ENCODE assay signal across 8 mouse cellular contexts in genomic region chr15:96103737-96104136, GRCm38 (mm10).
DNase-seq lines count a peak whose midpoint lies in the region; ATAC-seq and TF ChIP-seq lines count a peak whose summit lies in the region.

No protein-coding gene starts in this region.

- peak; percentile 3 for DNase-seq in kidney, adult 9 months
- no peak for DNase-seq in kidney, adult 8-10 months
- DNase-seq in forebrain, postnatal 0 days: peak; percentile 54
- peak; percentile 50 for DNase-seq in hindbrain, embryonic 14.5 days (ENCODE audit: low spot score)
- DNase-seq in midbrain, embryonic 14.5 days: peak; percentile 59
- no peak for DNase-seq in thymus, postnatal 0 days (ENCODE audit: low spot score)
- no peak for DNase-seq in natural killer cell, adult 2 months (ENCODE audit: low spot score in 2 of 2)

- no peaks in the 10 kb centered on the region for H3K4me1 ChIP-seq in forebrain, postnatal 0 days (ENCODE audit: insufficient read depth)
- H3K4me1 ChIP-seq in hindbrain, embryonic 14.5 days (replicated peaks; ENCODE audit: control insufficient read depth, insufficient read depth, low read length): 0 out of 2 replicates have a peak, but pooled peaks cover 2% of the 10 kb centered on the region
- no peaks in the 10 kb centered on the region for H3K4me1 ChIP-seq in midbrain, embryonic 14.5 days (ENCODE audit: control insufficient read depth, insufficient read depth, low read length)
- no peaks in the 10 kb centered on the region for H3K4me1 ChIP-seq in intestine, embryonic 15.5 days (replicated peaks)

- H3K36me3 ChIP-seq in forebrain, postnatal 0 days (ENCODE audit: insufficient read depth): no peaks in the 10 kb centered on the region
- no peaks in the 10 kb centered on the region for H3K36me3 ChIP-seq in hindbrain, embryonic 14.5 days (replicated peaks; ENCODE audit: control insufficient read depth, insufficient read depth)
- H3K36me3 ChIP-seq in midbrain, embryonic 14.5 days (ENCODE audit: control insufficient read depth, insufficient read depth, low read length): no peaks in the 10 kb centered on the region
- H3K36me3 ChIP-seq in intestine, embryonic 15.5 days: no peaks in the 10 kb centered on the region

- H3K9ac ChIP-seq in forebrain, postnatal 0 days: no peak overlapping the region
- H3K9ac ChIP-seq in hindbrain, embryonic 14.5 days: no peak overlapping the region
- H3K9ac ChIP-seq in midbrain, embryonic 14.5 days (replicated peaks; ENCODE audit: low read length): no peak overlapping the region
- no peak overlapping the region for H3K9ac ChIP-seq in intestine, embryonic 15.5 days

- H3K27ac ChIP-seq in forebrain, postnatal 0 days (ENCODE audit: low read depth, low read length): no peak overlapping the region
- 0 out of 2 replicates have a peak overlapping the region, but pooled peaks have one; percentile 14 for H3K27ac ChIP-seq in hindbrain, embryonic 14.5 days
- H3K27ac ChIP-seq in midbrain, embryonic 14.5 days (replicated peaks; ENCODE audit: low read depth, low read length): no peak overlapping the region
- no peak overlapping the region for H3K27ac ChIP-seq in intestine, embryonic 15.5 days

- H3K27me3 ChIP-seq in forebrain, postnatal 0 days (ENCODE audit: insufficient read depth, low read length): no peaks in the 10 kb centered on the region
- H3K27me3 ChIP-seq in hindbrain, embryonic 14.5 days (ENCODE audit: control insufficient read depth, insufficient read depth, low read length): no peaks in the 10 kb centered on the region
- no peaks in the 10 kb centered on the region for H3K27me3 ChIP-seq in midbrain, embryonic 14.5 days (ENCODE audit: control insufficient read depth, insufficient read depth, low read length)
- H3K27me3 ChIP-seq in intestine, embryonic 15.5 days (replicated peaks): no peaks in the 10 kb centered on the region

- no peak overlapping the region for H3K4me2 ChIP-seq in forebrain, postnatal 0 days (ENCODE audit: low read depth)
- no peak overlapping the region for H3K4me2 ChIP-seq in hindbrain, embryonic 14.5 days (replicated peaks)
- no peak overlapping the region for H3K4me2 ChIP-seq in midbrain, embryonic 14.5 days (ENCODE audit: low read length)
- no peak overlapping the region for H3K4me2 ChIP-seq in intestine, embryonic 15.5 days (replicated peaks)

- peak; percentile 79 for ATAC-seq in forebrain, postnatal 0 days
- peak; percentile 76; the same call in 1 of the 2 replicates for ATAC-seq in hindbrain, embryonic 14.5 days (ENCODE audit: low FRiP score)
- no peak for ATAC-seq in midbrain, embryonic 14.5 days (ENCODE audit: low FRiP score, low TSS enrichment)
- ATAC-seq in intestine, embryonic 15.5 days: no peak

- no peak for TF ChIP-seq CTCF in forebrain, postnatal 0 days (IDR thresholded peaks at IDR 0.05; ENCODE audit: low read depth)

- H3K4me3 ChIP-seq in forebrain, postnatal 0 days (ENCODE audit: low read depth, low read length): no peak overlapping the region
- H3K4me3 ChIP-seq in hindbrain, embryonic 14.5 days (replicated peaks; ENCODE audit: low read length): no peak overlapping the region
- no peak overlapping the region for H3K4me3 ChIP-seq in midbrain, embryonic 14.5 days (replicated peaks; ENCODE audit: low read depth, low read length)
- no peak overlapping the region for H3K4me3 ChIP-seq in intestine, embryonic 15.5 days (replicated peaks)

- 12% methylated on average over 6 of the region's 6 CpGs for WGBS in forebrain, postnatal 0 days
- WGBS in hindbrain, embryonic 14.5 days: 16% methylated on average over 6 of the region's 6 CpGs
- 30% methylated on average over 6 of the region's 6 CpGs for WGBS in midbrain, embryonic 14.5 days
- WGBS in intestine, embryonic 15.5 days: 53% methylated on average over 6 of the region's 6 CpGs

- no peaks in the 10 kb centered on the region for H3K9me3 ChIP-seq in forebrain, postnatal 0 days (ENCODE audit: low read length)
- no peaks in the 10 kb centered on the region for H3K9me3 ChIP-seq in hindbrain, embryonic 14.5 days (ENCODE audit: control insufficient read depth, low read length)
- no peaks in the 10 kb centered on the region for H3K9me3 ChIP-seq in midbrain, embryonic 14.5 days (ENCODE audit: control insufficient read depth, low read length)
- H3K9me3 ChIP-seq in intestine, embryonic 15.5 days: no peaks in the 10 kb centered on the region

Comparison
In these comparisons a context has a peak if more than half of its experiments do, and no peak if none do; other contexts are left out.
1. DNase-seq: peak in kidney, adult 9 months (single experiment), forebrain, postnatal 0 days (single experiment), hindbrain, embryonic 14.5 days (single experiment) and midbrain, embryonic 14.5 days (single experiment); none in kidney, adult 8-10 months (0 of 2), thymus, postnatal 0 days (single experiment) and natural killer cell, adult 2 months (0 of 2).
2. ATAC-seq: peak in forebrain, postnatal 0 days (single experiment) and hindbrain, embryonic 14.5 days (single experiment); none in midbrain, embryonic 14.5 days (single experiment) and intestine, embryonic 15.5 days (single experiment).